Mouse (Mus musculus) spleen, adult 18-20 months (tissue): ENCODE measurements around the gene Mtmr10.

Experiments
- DNase-seq, 2 experiments: peaks; one replicate each; pipeline ENCODE4 v3.0.0; 2022; ENCODE audit warnings: mixed read lengths in 2 of 2

Gene Mtmr10

DNA sequence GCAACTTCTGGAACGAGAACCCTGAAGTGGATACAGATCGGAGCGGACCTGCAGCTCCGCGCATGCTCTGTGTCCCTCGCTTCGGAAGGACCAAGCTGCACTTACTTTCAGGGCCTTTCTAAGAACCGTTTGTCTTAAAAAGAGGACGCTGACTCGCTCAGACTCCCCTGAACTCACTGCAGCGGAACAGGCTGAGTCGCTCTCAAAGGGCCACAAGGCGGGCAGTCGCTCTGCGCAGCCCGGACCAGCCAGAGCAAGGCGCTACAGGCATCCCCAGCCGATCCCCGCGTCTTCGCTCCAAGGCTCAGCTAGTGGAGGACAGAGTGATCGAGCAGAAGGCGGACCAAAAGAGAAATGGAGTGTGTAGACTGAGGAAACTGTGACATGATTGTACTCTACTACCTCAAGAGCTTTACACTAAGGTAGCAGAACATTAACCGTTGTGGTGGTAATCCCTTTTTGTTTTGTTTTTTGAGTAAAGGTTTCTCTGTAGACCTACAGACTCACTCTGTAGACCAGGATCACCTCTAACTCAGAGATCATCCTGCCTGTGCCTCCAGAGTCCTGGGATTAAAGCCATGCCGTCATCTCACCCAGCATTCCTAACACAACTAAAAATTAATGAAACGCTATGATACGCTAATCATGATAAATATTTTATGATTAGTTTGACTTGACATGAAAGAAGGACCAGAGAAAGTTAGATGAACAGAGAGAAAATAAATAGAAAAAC, 86.5 kb downstream of the Mtmr10 start, which contains the start of gene Fan1:
TSS of gene Fan1 (minus strand) at position 266 of the 733 bp plus-strand sequence.
- DNase-seq = peak; percentile 78 to 89
